Mouse (Mus musculus) lung, embryonic 14.5 days (tissue): Measurements from ENCODE around the gene Unc45a. TPM values are rescaled to one million over a fixed set of nuclear protein-coding genes. Genes with fewer than 3 reads are reported as not detected.
"Not testable (repeated sequence)": the region's sequence is repeated elsewhere in the genome, so short reads cannot be mapped to it uniquely, and the experiment has no call there.

Experiments used
- ATAC-seq: fragments of 200-750 bp; cut with Nextera tagmentation; 2 replicates; pipeline ENCODE4 v1.8.0; 2017; ENCODE audit warnings: mild to moderate bottlenecking, moderate TSS enrichment, moderate library complexity; ENCODE audit not compliant: insufficient read depth
- DNase-seq: peaks from one replicate; pipeline ENCODE4 v3.0.0-alpha.2; 2015
- H3K27ac ChIP-seq: fragments of 300-500 bp; sonication (generic); 2 replicates; pipeline ENCODE4 v1.5.1; 2014; ENCODE audit warnings: low read depth, mild to moderate bottlenecking, moderate library complexity
- H3K27me3 ChIP-seq: fragments of 300-500 bp; sonication (generic); 2 replicates; pipeline ENCODE4 v1.6.1; 2014; ENCODE audit warnings: low read length, control low read depth; ENCODE audit not compliant: insufficient read depth
- H3K36me3 ChIP-seq: fragments of 300-500 bp; sonication (generic); 2 replicates; pipeline ENCODE4 v1.6.1; 2014; ENCODE audit warnings: control low read depth; ENCODE audit not compliant: insufficient read depth
- H3K4me1 ChIP-seq: fragments of 300-500 bp; sonication (generic); 2 replicates; pipeline ENCODE4 v1.6.1; 2014; ENCODE audit warnings: antibody characterized with exemption, control low read depth; ENCODE audit not compliant: insufficient read depth
- H3K4me2 ChIP-seq: fragments of 300-500 bp; sonication (generic); 2 replicates; pipeline ENCODE4 v1.6.1; 2014; ENCODE audit warnings: mild to moderate bottlenecking
- H3K4me3 ChIP-seq: fragments of 300-500 bp; sonication (generic); 2 replicates; pipeline ENCODE4 v1.5.1; 2014; ENCODE audit warnings: low read depth, low read length
- H3K9ac ChIP-seq: fragments of 300-500 bp; sonication (generic); 2 replicates; pipeline ENCODE4 v1.6.1; 2014
- H3K9me3 ChIP-seq: fragments of 300-500 bp; sonication (generic); 2 replicates; pipeline ENCODE4 v1.6.1; 2016; ENCODE audit warnings: low read depth, low read length, control low read depth
- CTCF ChIP-seq: IDR thresholded peaks from 2 replicates; pipeline ENCODE4 v1.5.1; 2016; ENCODE audit warnings: antibody characterized with exemption, low read depth
- WGBS: fragments of 180-500 bp; shearing (Covaris S2); extraction: QIAGEN DNeasy Blood & Tissue Kit; methylation state at CpG from one replicate; pipeline ENCODE4 v1.1.7; 2014; 5-methylcytosine and 5-hydroxymethylcytosine counted together
- polyA plus RNA-seq: library from polyadenylated mRNA; unstranded; fragments of >200 nt; fragmentation: Nextera tagmentation; extraction: Ambion mirVana; gene quantifications from 2 replicates; pipeline ENCODE4 v1.2.1, GENCODE M21; 2014

Unc45a gene
- polyA plus RNA-seq, 1 experiment from 2014 or later: 34.3 TPM

DNA sequence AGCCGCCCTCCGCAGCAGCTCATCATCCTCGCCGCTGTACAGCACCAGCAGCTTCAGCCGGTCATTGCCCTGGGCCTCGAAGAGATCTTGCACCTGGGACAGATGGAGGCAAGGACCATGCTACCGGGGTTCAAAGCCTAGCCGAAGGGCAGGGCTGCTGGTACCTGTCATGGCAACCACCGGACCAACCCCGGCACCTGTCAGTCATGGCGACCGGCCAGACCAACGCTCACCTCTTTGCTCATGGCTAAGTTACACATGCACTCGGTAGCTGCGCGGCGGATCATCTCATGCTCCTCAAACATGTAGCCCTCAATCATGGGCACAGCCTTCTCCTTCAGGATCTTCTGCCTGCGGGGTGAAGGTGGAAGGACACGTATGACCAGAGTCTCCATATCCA lies 14.7 kb downstream of the Unc45a start:
- no peaks in the 10 kb centered on the region for H3K27me3 ChIP-seq
- DNase-seq (no peak), ATAC-seq (no peak)
- no peak overlapping the region for H3K27ac ChIP-seq
- 95% methylated on average over 19 of the region's 19 CpGs for WGBS
- peaks cover 4% of the 10 kb centered on the region; the same call in 1 of the 2 replicates for H3K4me1 ChIP-seq
- H3K9me3 ChIP-seq: no peaks in the 10 kb centered on the region
- no peak overlapping the region for H3K4me3 ChIP-seq
- TF ChIP-seq CTCF: no peak
- H3K36me3 ChIP-seq: peaks cover 60% of the 10 kb centered on the region
- H3K9ac ChIP-seq: no peak overlapping the region
- no peak overlapping the region for H3K4me2 ChIP-seq

DNA sequence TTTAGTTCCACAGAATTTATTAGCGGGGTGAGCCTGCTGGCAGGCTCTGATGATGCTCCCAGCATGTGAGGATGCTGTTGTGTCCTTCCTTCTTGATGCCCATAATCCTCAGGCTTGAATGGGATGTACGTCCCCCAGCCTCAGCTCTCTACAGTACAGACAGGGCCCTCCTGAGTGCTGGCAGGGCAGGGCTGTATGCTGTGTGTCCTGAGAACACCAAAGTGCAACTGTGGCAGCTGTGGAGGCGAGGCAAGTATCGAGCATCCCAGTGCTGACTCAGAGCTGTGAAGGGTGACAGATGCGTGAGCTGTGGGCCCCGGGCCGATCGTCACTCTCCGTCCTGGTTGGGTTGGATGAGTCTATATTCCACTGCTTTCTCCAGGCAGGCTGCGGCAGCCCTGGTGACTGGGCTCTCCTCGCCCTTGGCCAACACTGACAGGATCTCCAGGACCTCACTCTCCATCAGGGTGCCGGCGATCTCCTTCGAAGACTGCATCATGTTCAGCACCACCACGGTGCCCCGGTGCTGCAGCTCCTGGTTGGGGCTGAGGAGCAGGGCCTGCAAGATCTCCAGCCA lies 15.4 kb downstream of the Unc45a start:
- H3K27ac ChIP-seq: peak overlapping the region; percentile 46; the same call in 1 of the 2 replicates

DNA sequence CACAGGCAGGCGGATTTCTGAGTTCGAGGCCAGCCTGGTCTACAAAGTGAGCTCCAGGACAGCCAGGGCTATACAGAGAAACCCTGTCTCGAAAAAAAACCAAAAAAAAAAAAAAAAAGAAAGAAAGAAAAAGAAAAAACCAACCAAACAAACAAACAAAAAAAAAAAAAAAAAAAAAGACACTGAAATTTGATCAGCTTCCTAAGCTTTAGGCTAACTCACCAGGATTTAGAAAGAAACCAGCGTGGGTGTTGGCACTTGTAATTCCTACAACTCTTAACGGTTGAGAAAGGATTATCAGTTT lies 16.0 kb downstream of the Unc45a start:
- Histone ChIP-seq H3K4me3 (peak overlapping the region; percentile 48; the same call in 1 of the 2 replicates), H3K36me3 (peaks cover 56% of the 10 kb centered on the region), H3K4me2 (peak overlapping the region; percentile 92), H3K27ac (peak overlapping the region; percentile 88; the same call in 1 of the 2 replicates)
- H3K9ac ChIP-seq, ATAC-seq, H3K4me1 ChIP-seq, DNase-seq, H3K27me3 ChIP-seq, H3K9me3 ChIP-seq: not testable (repeated sequence)
- WGBS: 35% methylated on average over 5 of the region's 5 CpGs

More for the DNA sequence above, 15.4 kb downstream of the Unc45a start:
- Histone ChIP-seq H3K9ac (no peak overlapping the region), H3K9me3 (no peaks in the 10 kb centered on the region), H3K36me3 (peaks cover 59% of the 10 kb centered on the region), H3K27me3 (no peaks in the 10 kb centered on the region), H3K4me1 (peaks cover 4% of the 10 kb centered on the region; the same call in 1 of the 2 replicates), H3K4me2 (peak overlapping the region; percentile 92; the same call in 1 of the 2 replicates), H3K4me3 (no peak overlapping the region)
- DNase-seq (no peak), ATAC-seq (no peak)
- 92% methylated on average over 16 of the region's 16 CpGs for WGBS
- TF ChIP-seq CTCF: no peak

DNA sequence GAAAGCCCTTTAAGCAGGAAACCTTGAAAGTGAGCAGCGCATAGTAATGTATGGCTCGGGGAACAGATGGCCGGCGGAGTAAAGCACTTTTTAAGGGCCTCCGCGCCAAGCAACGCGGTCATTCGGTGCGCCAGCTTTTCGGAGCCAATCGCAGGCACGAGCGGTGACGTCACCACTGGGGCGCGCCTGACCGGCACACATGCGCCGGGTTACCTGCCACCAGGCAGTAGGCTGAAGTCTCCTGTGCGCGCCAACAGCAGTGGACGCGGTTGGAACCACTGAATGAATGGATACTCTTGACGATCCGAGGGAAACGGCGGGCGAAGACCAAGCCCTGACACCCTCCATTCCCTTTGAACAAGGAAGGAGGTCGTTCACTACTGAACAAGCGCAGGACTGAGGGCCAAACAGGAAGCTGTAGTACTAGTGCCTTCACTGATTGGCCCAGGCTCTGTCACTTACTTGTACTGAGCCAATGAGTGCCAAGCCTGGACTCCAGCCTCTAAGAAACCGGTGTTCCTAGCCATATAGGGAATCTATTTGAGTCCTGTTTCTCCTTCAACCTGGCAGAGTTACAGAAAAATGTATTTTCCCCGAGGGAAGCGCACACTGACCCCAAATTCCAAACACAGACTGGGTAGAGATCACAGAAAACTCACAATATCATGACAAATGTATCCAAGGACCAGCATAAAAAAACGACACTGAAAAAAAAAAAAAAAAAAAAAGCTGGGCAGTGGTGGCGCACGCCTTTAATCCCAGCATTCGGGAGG lies 16.6 kb downstream of the Unc45a start, which contains the start of gene Rccd1:
Gene Rccd1 (minus strand): TSS at position 412 of the 773 bp plus-strand sequence.
- H3K9ac ChIP-seq: peak within 1 kb of the TSS; percentile 67
- no peaks in the 10 kb centered on the region for H3K9me3 ChIP-seq
- ATAC-seq: peak; percentile 99
- H3K36me3 ChIP-seq: peaks cover 50% of the 10 kb centered on the region
- H3K27ac ChIP-seq: peak within 1 kb of the TSS; percentile 88
- TF ChIP-seq CTCF: no peak
- WGBS: under 1% methylated on average over 38 of the region's 38 CpGs
- DNase-seq: peak; percentile 98
- peak within 1 kb of the TSS; percentile 48 for H3K4me3 ChIP-seq
- peak within 1 kb of the TSS; percentile 92 for H3K4me2 ChIP-seq
- no peaks in the 10 kb centered on the region for H3K27me3 ChIP-seq
- peaks cover 4% of the 10 kb centered on the region; the same call in 1 of the 2 replicates for H3K4me1 ChIP-seq

GRCm38 (mm10) chr7:80323336-80323735 lies 17.5 kb downstream of the Unc45a start:
- peak overlapping the region; percentile 92 for H3K4me2 ChIP-seq
- H3K9me3 ChIP-seq: no peaks in the 10 kb centered on the region
- DNase-seq (no peak), ATAC-seq (no peak)
- H3K9ac ChIP-seq: peak overlapping the region; percentile 67
- H3K27me3 ChIP-seq: no peaks in the 10 kb centered on the region
- H3K4me3 ChIP-seq: peak overlapping the region; percentile 48
- H3K27ac ChIP-seq: peak overlapping the region; percentile 88
- H3K36me3 ChIP-seq: peaks cover 50% of the 10 kb centered on the region
- peaks cover 4% of the 10 kb centered on the region; the same call in 1 of the 2 replicates for H3K4me1 ChIP-seq
- no peak for TF ChIP-seq CTCF
- WGBS: 17% methylated on average over 8 of the region's 8 CpGs

- no peak for TF ChIP-seq CTCF
- no peak for DNase-seq
- WGBS: 73% methylated on average over 19 of the region's 19 CpGs
- no peak overlapping the region for H3K4me3 ChIP-seq
- no peak overlapping the region for H3K9ac ChIP-seq
- ATAC-seq: no peak
- no peak overlapping the region for H3K27ac ChIP-seq
- H3K27me3 ChIP-seq: no peaks in the 10 kb centered on the region
- H3K4me2 ChIP-seq: no peak overlapping the region
- H3K9me3 ChIP-seq: no peaks in the 10 kb centered on the region
- peaks cover 48% of the 10 kb centered on the region for H3K36me3 ChIP-seq
- H3K4me1 ChIP-seq: peaks cover 4% of the 10 kb centered on the region; the same call in 1 of the 2 replicates
Measured at GRCm38 (mm10) chr7:80319846-80320496, 20.8 kb downstream of the Unc45a start.

GRCm38 (mm10) chr7:80318670-80319069 lies 22.1 kb downstream of the Unc45a start:
- Histone ChIP-seq H3K4me3 (no peak overlapping the region), H3K9me3 (no peaks in the 10 kb centered on the region), H3K4me2 (no peak overlapping the region), H3K4me1 (peaks cover 4% of the 10 kb centered on the region; the same call in 1 of the 2 replicates), H3K36me3 (peaks cover 60% of the 10 kb centered on the region), H3K9ac (0 out of 2 replicates have a peak overlapping the region, but pooled peaks have one; percentile 6), H3K27ac (no peak overlapping the region; the same call in 1 of the 2 replicates), H3K27me3 (no peaks in the 10 kb centered on the region)
- no peak for ATAC-seq
- 84% methylated on average over 4 of the region's 4 CpGs for WGBS
- TF ChIP-seq CTCF: no peak
- no peak for DNase-seq
